Mouse (Mus musculus) heart, postnatal 25 days (tissue): ENCODE results near the gene Abca6. TPM values are rescaled to one million over a fixed set of nuclear protein-coding genes. Genes with fewer than 3 reads are reported as not detected.

Source experiments
- DNase-seq: peaks from one replicate; pipeline ENCODE4 v3.0.0; 2022; ENCODE audit warnings: low spot score
- intact Hi-C: fragments of 180-260 bp; cut with DNase I; formaldehyde crosslinking; loops from one replicate; pipeline ENCODE4 v1.15.1; 2025
- total RNA-seq, 2 experiments: library from RNA; stranded (reverse); gene quantifications; 2 replicates each; pipeline ENCODE4 v1.2.3; 2021

The Abca6 gene
- total RNA-seq: 1 to 10 TPM; 5.9 to 8.3 TPM

GRCm38 (mm10) chr11:110251534-110251933 is at the start of gene Abca6:
Gene Abca6 (minus strand): TSS chr11:110251776.
- intact Hi-C loops: no loop called here
- peak; percentile 11 for DNase-seq

DNA sequence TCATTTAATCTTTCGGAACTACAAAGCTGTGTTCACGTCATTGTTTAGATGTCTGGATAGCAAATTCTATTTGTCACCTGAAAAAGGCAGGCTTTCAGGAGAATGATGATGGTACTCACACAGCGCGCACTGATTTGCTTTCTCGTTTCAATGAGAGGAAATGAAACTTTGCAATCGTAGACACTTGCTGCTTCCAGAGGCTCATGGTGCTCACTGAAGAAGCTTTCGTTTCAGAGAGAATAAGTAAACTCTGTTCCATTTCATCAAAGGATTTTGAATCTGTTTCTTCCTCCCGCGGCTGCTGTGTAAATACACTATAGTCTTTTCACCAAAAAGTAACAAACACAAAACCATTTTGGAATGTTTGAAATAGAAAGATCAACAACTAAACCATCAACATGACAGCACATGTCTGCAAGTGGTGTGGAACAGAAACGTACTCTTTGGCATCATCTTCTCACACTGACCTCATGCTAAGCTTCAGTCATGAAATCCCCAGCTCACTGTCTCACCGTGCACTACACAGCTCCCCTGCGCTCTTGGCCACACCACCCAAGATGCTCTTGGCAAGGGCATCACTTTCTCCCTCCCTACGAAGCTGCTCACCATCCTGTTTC is 46.4 kb upstream of the Abca6 start:
- intact Hi-C loops: no loop called here
- DNase-seq: no peak

DNA sequence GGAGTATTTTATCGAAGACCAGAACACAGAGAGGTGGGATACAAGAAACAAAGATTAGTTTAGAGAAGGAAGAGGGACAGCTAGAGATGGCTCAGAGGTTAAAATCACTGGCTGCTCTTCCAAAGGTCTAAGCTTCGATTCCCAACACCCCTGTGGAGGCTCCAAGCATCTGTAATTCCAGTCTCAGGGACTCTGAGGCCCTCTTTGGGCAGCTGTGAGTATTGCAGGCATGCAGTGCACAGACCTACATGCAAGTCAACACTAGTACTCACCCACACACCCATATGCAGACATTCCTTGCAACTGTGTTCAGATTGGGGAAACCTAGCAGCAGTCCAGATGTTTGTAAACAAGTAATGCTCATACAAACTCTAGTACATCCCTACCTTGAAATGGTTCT is 39.0 kb upstream of the Abca6 start:
- intact Hi-C loops: no loop called here
- no peak for DNase-seq

- DNase-seq: no peak
- intact Hi-C loops: no loop called here
Measured at GRCm38 (mm10) chr11:110288423-110288822, 36.8 kb upstream of the Abca6 start.

- intact Hi-C loops: no loop called here
- DNase-seq: no peak
Measured at GRCm38 (mm10) chr11:110287694-110288093, 36.1 kb upstream of the Abca6 start.

GRCm38 (mm10) chr11:110286331-110286730 is 34.8 kb upstream of the Abca6 start:
- DNase-seq: no peak
- intact Hi-C loops: no loop called here

DNA sequence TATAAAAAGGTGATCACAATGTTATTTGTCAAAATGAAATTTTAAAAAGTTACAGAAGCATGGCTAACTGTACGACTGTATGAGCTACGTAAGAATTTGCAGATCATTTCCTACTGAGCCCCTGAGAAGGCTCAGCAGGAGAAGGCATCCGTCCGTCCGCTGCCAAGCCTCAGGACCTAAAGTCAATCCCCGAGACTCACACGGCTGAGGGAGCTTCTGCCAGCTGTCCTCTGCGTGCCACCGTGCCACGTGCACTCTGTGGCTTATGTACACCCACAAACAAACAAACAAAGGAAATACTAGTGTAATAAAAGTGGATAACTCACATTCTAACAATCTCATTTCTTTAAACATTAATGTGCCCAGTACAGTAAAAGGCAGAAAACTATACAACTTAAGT is 33.3 kb upstream of the Abca6 start:
- intact Hi-C loops: no loop called here
- DNase-seq: no peak

GRCm38 (mm10) chr11:110284185-110284787 is 32.7 kb upstream of the Abca6 start:
- intact Hi-C loops: no loop called here
- no peak for DNase-seq

DNA sequence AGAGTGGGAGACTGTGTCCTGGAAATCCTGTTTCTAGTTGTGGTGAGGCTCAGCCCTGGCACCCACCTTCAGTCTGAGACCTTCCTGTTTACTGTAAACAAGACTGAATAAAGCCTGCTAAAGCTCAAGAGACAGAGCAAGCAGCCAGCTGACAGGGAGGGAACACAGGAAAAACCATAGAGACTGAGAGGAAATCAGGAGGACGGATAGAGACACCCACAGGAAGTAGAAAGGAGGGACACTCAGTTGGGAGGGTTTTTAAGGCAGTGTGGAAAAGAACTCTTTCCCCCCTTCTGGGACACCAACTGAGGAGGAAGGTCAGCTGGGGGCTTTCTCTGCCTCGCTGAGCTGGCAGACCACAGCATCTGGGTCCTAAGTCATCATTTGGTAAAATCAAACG is 23.2 kb upstream of the Abca6 start:
- DNase-seq: no peak
- intact Hi-C loops: no loop called here

DNA sequence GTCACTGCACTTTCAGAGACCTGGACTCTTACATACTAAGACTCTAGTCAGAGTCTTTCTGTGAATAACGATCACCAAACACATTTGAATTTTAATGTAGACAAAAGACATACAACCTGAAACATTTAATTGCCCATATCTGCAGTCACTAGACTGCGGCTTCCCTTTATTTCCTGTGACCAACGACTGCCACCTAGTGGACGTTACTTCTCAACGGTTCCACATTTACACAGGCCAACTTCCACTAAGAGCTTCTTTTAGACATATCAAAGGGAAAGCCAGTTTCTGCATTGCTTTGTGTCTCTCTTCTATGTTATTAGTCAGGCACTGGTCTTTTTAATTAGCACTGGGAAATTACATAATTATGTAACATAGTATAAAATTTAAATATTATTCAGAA is 20.2 kb upstream of the Abca6 start:
- DNase-seq: no peak
- intact Hi-C loops: loop anchor here (1.0 kb wide), 1 partner anchor 398 kb away; no protein-coding TSS in a partner anchor

GRCm38 (mm10) chr11:110268244-110268844 is 16.8 kb upstream of the Abca6 start:
- peak; percentile 55 for DNase-seq
- intact Hi-C loops: loop anchor here (5.0 kb wide), 1 partner anchor 376 kb away; no protein-coding TSS in a partner anchor

- intact Hi-C loops: loop anchor here (5.0 kb wide), 1 partner anchor 375 kb away; no protein-coding TSS in a partner anchor
- DNase-seq: no peak
Measured at GRCm38 (mm10) chr11:110267232-110267631, 15.7 kb upstream of the Abca6 start.

DNA sequence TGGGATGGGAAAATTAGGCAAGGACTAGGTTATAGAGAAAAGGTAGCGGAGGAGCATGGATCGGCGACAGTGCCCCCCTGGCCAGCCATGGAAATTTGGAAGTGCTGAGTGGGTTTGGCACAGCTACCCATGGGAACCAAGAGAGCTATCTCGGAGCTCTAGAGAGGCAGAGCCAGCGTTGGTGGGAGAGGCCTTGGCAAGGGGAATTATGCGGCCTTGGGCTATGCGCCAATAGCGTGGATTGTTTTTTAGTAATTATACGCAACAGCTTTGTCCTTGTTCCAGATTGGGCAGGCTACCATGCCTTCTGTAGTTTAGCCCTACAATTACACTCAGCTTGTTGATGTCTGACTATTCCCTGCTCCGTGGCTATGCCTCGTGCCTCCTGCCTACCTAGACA is 15.2 kb upstream of the Abca6 start:
- no peak for DNase-seq

DNA sequence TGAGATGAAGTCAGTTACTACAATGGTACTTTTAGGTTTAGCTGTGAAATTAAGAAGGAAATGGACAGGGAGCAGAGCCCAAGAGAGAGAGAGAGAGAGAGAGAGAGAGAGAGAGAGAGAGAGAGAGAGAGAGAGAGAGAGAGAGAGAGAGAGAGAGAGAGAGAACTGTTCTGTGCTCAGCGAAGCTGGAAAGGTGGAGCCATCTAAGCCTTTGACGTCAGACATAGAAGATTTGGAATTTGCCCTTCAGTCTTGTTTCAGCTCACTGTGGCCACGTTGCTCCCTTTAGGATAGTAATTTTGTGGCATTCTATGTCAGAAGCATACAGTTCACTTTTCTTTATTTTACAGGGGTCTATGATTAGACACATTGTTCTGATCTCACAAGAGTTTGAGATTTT is 10.3 kb upstream of the Abca6 start:
- DNase-seq: no peak
- intact Hi-C loops: no loop called here

More for the DNA sequence above, 15.2 kb upstream of the Abca6 start:
- intact Hi-C loops: loop anchor here (5.0 kb wide), 1 partner anchor 374 kb away; no protein-coding TSS in a partner anchor

GRCm38 (mm10) chr11:110257911-110258310 is 6.3 kb upstream of the Abca6 start:
- DNase-seq: no peak
- intact Hi-C loops: no loop called here

DNA sequence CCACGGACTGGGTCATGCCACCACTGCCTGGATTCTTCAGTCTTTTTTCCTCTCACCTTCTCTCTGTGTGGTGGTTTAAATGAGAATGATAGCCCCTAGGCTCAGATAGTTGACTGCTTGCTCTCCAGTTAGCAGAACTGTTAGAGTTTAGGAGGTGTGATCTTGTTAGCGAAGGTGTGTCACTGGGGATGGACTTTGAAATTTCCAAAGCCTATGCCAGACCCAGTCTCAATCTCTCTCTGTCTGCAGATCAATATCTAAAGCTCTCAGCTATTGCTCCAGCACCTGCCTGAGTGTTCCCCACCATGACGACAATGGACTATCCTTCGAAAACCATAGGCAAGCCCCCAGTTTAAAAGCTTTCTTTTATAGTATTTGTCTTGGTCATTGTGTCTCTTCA is 5.5 kb upstream of the Abca6 start:
- intact Hi-C loops: no loop called here
- no peak for DNase-seq

- DNase-seq: no peak
- intact Hi-C loops: no loop called here
Measured at GRCm38 (mm10) chr11:110252256-110252655, 680 bp upstream of the Abca6 start.

GRCm38 (mm10) chr11:110244730-110245129 is 6.8 kb downstream of the Abca6 start:
- DNase-seq: no peak
- intact Hi-C loops: loop anchor here (10.0 kb wide), 1 partner anchor 70 kb away; no protein-coding TSS in a partner anchor

GRCm38 (mm10) chr11:110237466-110237865 is 14.1 kb downstream of the Abca6 start:
- intact Hi-C loops: no loop called here
- no peak for DNase-seq

GRCm38 (mm10) chr11:110232975-110233374 is 18.6 kb downstream of the Abca6 start:
- intact Hi-C loops: no loop called here
- DNase-seq: no peak

- DNase-seq: no peak
- intact Hi-C loops: no loop called here
Measured at GRCm38 (mm10) chr11:110217118-110217517, 34.5 kb downstream of the Abca6 start.
